7 mouse cellular contexts compared by ENCODE assay signal in genomic region chr2:163288881-163289379, GRCm38 (mm10).
DNase-seq lines count a peak whose midpoint lies in the region; ATAC-seq lines count a peak whose summit lies in the region.

No protein-coding gene starts in this region.

- 0 out of 2 replicates have a peak overlapping the region, but pooled peaks have one; percentile 17 for H3K4me3 ChIP-seq in forebrain, embryonic 16.5 days (replicated peaks; ENCODE audit: low read length)
- no peak overlapping the region for H3K4me3 ChIP-seq in midbrain, embryonic 15.5 days

- WGBS in forebrain, embryonic 16.5 days, result 20% methylated on average over 21 of the region's 21 CpGs
- WGBS in midbrain, embryonic 15.5 days, result 17% methylated on average over 21 of the region's 21 CpGs

- H3K4me1 ChIP-seq in forebrain, embryonic 16.5 days (replicated peaks; ENCODE audit: control insufficient read depth, insufficient read depth, low read length), result peaks cover 12% of the 10 kb centered on the region
- peaks cover 31% of the 10 kb centered on the region for H3K4me1 ChIP-seq in midbrain, embryonic 15.5 days

- peak overlapping the region; percentile 38; the same call in 1 of the 2 replicates for H3K27ac ChIP-seq in forebrain, embryonic 16.5 days (ENCODE audit: low read length)
- H3K27ac ChIP-seq in midbrain, embryonic 15.5 days, result peak overlapping the region; percentile 23

- H3K36me3 ChIP-seq in forebrain, embryonic 16.5 days (ENCODE audit: control insufficient read depth, insufficient read depth), result no peaks in the 10 kb centered on the region
- H3K36me3 ChIP-seq in midbrain, embryonic 15.5 days (replicated peaks), result no peaks in the 10 kb centered on the region

- ATAC-seq in forebrain, embryonic 16.5 days, result peak; percentile 39; the same call in 1 of the 2 replicates
- no peak for ATAC-seq in midbrain, embryonic 15.5 days (replicated peaks)

- H3K4me2 ChIP-seq in forebrain, embryonic 16.5 days (ENCODE audit: low read length), result peak overlapping the region; percentile 25
- peak overlapping the region; percentile 9 for H3K4me2 ChIP-seq in midbrain, embryonic 15.5 days

- 0 out of 2 replicates have a peak overlapping the region, but pooled peaks have one; percentile 18 for H3K9ac ChIP-seq in forebrain, embryonic 16.5 days (replicated peaks; ENCODE audit: low read depth, low read length)
- H3K9ac ChIP-seq in midbrain, embryonic 15.5 days, result no peak overlapping the region

- peak; percentile 30 for DNase-seq in lung, postnatal 10 days
- no peak for DNase-seq in lung, adult 18-20 months
- DNase-seq in kidney, adult 11 months, result peak; percentile 29
- no peak for DNase-seq in thymus, postnatal 25 days
- DNase-seq in cerebellum, postnatal 36 days, result no peak

- H3K27me3 ChIP-seq in forebrain, embryonic 16.5 days (replicated peaks; ENCODE audit: control insufficient read depth, insufficient read depth, low read length), result peaks cover 22% of the 10 kb centered on the region
- H3K27me3 ChIP-seq in midbrain, embryonic 15.5 days (replicated peaks), result no peaks in the 10 kb centered on the region

- no peaks in the 10 kb centered on the region for H3K9me3 ChIP-seq in forebrain, embryonic 16.5 days (ENCODE audit: control insufficient read depth, low read length)
- H3K9me3 ChIP-seq in midbrain, embryonic 15.5 days, result no peaks in the 10 kb centered on the region

Comparison
In these comparisons a context has a peak if more than half of its experiments do, and no peak if none do; other contexts are left out.
1. DNase-seq: peak in lung, postnatal 10 days (single experiment) and kidney, adult 11 months (single experiment); none in lung, adult 18-20 months (0 of 2), thymus, postnatal 25 days (single experiment) and cerebellum, postnatal 36 days (0 of 2).